Mouse (Mus musculus) B cell, adult 2 months (primary cell): ENCODE data around the gene B4galt2.
A peak's percentile ranks its signal among the peaks of the same experiment; 100 is the strongest.

Source experiments
- DNase-seq, 2 experiments: peaks; one replicate each; pipeline ENCODE4 v3.0.0; 2022

B4galt2 gene

DNA sequence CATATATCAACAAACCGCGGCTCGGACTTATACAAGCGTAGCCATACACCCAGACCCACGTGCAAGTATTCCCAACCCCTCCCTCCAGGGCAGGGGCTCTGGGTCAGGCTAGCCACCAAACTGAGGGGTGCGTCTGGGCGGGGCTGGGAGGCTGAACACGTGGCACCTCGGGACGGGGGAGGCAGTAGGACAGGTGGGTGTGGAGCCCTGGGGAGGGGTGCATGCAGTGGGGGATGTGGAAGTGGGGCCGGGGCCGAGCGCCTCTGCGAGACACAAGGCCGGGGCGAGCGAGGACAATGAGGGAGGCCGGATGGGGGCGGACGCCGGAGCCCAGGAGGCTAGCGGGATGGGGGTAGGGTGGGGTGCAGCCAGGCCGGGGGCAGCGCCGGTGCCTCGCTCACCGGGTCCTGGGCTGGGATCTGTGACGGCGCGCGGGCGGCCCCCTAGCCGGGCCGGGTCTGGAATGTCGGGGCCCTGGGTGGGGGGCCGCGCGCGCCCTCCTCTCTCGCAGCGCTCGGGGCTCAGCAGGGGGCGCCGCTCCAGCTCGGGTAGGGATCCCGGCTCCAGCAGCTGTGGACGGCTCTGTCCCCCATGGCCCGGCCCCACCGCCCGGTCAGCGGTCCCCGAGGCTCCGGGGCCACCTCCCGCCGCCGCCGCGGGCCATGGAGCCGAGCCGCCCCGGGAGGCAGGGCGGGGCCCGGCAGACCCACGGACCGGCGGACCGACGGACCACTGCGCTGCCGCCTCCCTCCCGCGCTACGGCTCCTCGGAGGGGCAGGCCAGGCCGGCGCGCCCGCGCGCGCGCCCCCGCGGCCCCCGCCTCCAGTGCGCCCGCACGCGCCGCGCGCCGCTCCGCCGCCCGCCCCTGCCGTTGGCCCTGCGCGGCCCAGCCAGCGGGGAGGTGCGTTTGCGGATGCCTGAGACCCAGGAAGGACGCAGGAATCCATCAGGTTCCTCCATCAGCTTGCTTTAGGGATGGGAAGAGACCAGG, at the start of gene B4galt2:
Gene B4galt2, minus strand, starts transcription at position 787 of the 991 bp plus-strand sequence.
- DNase-seq, result peak in 1 of 2 experiments; percentile 30

DNA sequence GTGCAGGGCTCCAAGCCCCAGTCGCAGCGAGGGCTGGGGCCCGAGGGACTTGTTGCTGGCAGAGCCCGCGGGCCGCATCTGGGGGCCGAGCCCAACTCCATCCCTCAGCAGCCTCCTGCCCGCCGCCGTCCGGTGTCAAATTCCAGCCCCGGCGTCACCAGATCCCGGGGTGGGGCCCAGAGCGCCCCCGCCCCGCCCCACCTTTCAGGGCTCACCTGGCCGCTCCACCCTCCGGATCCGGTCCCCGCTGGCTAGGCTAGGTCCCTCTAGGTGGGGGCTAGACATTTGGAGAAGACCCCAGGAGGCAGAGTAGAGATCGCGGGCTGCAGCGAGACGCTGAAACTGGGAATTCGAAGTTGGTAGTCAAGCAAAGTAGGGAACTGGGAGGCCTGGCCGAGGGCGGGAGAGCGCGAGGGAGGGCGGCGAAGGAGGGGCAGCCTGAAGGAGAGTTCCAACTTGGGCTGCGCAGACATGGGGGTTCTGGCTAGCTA, 46.1 kb upstream of the B4galt2 start, which contains the start of gene Artn:
Gene Artn, minus strand, starts transcription at position 373 of the 491 bp plus-strand sequence.
- no peak for DNase-seq

DNA sequence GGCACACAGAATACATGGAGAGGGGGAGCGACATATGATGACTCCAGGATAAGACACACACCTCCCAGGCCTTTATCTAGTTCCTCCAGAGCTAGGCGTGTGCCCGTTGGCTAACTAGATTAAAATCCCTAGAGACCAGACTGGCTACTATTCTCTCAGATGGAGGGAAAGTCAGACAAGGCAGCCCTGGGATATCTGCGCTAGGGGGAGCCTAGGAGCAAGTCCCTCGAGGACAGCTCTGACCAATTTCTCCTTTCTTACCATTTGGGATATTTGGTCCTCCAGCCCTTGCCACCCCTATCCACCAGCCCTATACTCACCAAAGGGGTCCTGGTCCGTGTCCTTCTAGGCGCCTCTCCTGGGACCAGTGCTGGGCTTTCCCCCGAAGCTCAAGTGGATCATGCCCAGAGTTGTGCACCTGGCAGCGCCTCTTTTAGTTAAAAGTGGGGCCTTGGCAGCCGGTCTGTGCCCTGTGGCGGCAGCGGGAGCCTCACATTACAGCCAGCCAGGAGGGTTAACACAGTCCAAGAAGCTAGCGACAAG, 45.5 kb upstream of the B4galt2 start:
- peak; percentile 35 to 37 for DNase-seq

DNA sequence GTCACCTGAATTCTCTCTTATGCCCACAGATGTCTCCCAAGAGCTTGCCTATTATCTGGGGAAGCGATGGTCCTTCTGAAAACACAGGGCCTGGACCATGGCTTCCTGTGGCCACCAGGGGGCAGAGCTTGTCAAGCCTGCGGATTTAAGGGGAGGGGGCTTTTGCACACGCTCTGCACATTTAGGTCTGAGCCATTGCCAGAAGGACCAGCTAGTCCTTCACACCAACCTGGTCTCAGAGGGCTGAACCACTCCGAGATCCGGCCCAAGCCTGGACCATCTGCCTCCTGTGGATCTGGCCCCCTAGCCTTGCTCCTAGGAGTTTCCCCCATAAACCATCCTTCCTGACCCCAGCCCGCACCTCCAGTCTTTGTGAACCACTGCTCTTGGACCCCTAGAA, 44.9 kb upstream of the B4galt2 start:
- peak; percentile 42 to 48 for DNase-seq

DNA sequence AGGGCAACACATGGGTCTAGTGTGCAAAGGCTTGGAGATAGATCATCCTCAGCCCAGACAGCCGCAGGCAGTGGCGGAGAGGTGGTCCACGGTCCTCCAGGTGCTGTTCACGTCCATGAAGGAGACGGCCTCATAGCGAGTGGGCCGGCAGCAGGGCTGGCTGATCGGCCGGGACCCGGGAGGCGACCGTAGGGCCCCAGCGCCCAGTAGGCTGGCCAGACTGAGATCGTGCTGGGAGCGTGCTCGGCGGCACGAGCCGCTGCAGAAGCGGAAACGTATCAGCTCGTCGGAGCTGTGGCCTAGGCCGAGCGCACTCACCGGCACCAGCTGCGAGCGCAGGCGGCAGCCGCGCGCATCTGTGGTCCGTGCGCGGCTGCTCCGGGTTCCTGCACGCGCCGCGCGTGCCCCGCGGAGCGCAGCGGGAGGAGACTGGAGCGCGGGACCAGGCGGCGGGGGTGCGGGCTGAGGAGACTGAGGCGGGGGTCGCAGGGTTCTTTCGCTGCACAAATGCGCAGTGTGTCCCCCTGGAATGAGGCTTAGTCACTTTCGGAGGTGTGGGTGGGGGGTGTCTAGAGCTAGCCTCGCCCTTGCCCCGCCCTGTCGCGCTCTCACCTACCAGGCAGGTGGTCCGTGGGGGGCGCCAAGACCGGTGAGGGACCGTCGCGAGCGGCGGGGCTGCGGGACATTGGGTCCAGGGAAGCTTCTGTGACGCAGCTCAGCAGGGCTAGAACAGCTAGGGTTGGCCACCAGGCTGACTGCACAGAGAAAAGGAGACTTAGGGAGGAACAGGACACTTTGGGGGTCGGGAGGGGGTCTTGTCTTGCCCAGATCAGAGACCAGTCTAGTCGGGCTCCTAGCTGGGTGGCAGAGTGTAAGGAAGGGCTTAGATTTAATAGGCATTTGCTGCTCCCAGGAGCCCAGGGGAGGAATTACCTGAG, 43.5 kb upstream of the B4galt2 start:
- peak; percentile 28 to 33 for DNase-seq

DNA sequence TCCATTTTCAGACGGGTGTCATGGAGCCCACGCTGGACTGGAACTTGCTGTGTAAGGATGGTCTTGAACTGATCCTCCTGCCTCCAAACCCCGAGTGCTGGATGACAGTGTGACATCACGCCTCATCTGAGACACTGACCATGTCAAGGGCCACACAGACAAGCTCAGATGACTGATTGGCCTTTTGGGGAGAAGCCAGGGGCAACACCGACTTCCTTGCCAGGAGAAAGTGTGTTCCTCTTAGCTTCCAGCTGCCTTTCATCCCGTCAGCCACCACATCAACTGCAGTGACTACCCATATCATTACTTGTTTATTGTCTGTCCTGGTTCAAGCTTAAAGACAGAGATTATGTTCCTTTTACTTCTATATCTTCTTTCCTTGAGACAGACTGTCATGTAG, 41.6 kb upstream of the B4galt2 start:
- DNase-seq, result no peak

DNA sequence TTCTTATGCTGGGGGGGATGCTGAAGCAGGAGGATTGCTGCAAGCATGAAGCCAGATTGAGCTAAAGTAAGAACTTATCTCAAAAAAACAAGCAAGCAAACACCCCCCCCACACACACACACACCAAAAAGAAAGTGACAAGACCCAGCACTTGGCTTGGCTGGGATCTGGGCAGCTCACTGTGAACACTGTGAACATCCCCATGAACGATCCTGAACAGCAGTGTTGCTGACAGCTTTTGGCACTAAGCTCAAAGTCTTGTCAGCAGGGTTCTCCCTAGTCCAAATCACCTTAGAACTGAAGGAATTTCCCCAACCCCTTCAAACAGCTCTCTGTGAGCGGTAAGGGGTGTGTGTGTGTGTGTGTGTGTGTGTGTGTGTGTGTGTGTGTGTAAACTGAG, 40.2 kb upstream of the B4galt2 start:
- DNase-seq, result no peak

DNA sequence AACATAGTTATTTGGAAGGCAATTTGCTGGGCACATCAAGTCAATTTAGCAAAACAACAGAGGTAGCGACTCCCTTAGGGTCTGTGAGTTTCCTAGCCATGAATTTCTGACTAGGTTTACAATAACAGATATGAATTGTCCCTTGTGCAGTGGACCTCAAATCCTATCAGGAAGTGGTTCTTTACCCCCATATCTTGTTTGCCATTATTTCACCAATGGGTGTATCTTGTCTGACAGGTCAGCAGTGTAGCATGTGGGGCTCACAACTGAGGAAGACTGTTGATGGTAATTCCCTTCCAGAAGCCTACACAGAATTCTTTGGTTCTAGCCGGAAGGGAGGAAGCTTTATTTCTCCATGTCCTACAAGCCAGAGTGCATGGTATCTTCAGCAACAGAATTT, 38.1 kb upstream of the B4galt2 start:
- no peak for DNase-seq

DNA sequence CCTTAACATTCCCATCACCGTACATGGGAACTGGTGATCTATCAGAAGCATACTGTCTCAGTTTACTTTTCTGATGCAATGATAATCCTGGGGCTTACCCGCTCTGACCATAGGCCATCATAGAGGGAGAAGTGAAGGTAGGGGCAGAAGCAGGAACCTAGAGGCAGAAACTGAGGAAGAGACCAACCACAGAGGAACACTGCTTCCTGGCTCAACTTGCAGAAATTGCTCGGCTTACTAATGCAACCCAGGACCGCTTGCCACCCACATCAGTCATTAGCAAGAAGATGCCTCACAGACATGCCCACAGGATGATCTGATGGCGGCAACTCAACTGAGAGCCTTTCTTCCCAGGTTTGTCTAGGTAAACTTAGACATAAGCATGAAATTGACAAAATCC, 35.5 kb upstream of the B4galt2 start:
- no peak for DNase-seq

DNA sequence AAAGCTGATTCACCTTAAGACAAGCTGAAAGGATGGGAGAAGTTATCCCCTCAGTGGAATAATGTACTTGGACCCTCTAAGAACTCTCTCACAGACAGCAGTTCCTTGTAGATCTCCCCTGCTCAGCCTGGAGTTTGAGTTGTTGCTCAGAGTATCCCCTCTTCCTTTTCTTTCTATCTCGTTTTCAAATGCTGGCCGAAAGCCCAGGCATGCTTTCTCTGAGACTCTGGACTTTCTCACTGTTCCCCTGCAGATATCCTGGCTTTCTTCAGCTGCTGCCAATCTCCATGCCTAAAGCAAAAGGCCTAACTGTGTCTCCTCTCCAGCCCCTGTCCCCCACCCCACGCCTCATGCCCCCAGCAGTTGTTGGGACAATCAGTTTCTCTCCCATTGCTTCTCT, 35.0 kb upstream of the B4galt2 start:
- DNase-seq, result no peak

DNA sequence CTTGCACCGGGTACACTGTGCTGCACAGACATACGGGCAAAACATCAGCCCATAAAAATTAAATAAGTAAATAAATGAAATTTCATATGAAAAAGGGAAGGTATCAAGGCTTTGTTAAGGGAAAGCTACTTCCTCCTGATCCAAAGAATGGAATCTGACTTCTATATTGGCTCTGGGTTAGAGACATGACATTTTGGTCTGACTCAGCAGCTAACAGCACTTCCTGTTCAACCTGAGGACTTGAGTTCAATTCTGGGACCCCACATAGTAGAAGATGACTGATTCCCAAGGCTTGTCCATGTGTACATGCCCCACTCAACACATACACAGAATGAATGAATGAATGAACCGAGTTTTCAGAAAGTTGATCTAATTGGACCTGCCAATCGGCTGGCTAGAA, 34.6 kb upstream of the B4galt2 start:
- no peak for DNase-seq

DNA sequence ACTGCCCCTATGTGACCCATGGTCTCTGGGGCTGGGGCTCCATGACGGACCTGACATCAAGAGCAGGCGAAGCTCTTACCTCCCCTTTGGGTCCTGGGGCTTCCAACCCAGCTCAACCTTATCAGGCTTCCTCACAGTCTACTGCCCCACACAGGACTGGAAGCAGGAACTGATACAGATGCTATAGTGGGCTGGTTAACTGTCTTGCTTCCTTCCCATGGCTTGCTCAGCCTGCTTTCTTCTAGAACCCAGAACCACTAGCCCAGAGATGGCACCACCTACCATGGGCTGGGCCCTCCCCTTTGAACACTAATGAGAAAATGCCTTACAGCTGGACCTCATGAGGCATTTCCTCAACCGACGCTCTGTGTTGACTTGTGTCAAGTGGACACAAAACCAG, 34.1 kb upstream of the B4galt2 start:
- DNase-seq, result no peak

DNA sequence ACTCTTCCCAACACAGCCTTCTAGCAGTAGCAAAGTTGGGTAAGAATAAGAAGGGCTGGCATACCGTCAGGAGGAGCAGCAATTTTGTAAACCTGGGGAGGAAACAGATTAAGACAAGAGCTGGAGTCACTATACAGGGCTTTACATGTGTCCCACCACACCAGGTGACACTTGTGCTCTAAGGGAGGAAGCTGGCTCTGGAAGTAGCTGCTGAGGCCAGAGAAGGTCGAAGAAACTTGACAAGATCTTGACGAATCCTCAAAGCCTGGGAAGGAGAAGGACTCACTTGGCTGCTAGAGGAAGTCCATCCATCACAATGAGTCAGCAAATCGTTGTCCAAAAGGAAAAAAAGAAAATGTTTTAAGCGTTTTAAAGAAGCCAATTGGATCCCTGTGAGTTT, 33.1 kb upstream of the B4galt2 start:
- DNase-seq, result no peak

DNA sequence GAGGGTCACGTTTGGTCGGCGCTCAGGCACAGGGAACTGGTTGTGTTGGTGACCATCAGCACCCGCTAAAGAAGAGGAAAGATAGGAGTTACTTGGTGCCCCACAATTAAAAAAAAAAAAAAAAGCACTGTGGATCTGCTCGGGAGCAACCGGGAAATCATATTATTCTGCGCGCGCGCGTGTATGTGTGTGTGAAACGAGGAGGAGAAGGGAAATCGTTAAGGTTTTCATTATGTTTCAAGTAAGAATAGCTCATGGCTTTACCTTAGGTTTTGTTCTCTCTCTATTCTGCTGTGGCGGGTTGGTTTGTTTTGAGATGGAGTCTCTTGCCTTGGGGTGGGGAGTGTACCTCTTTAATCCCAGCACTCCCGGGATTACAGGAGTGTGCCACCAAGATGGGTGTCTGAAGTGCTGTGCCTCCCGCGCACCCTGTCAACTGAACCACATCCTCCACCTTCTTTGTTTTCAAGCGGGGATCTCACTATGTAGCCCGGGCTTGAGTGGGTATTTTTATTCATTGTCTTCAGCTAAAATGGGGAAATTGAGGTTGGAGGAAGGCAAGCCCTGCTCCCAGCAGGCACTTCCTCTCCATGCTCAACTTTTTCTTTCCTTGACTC, 32.3 kb upstream of the B4galt2 start:
- DNase-seq, result peak in 1 of 2 experiments; percentile 7

DNA sequence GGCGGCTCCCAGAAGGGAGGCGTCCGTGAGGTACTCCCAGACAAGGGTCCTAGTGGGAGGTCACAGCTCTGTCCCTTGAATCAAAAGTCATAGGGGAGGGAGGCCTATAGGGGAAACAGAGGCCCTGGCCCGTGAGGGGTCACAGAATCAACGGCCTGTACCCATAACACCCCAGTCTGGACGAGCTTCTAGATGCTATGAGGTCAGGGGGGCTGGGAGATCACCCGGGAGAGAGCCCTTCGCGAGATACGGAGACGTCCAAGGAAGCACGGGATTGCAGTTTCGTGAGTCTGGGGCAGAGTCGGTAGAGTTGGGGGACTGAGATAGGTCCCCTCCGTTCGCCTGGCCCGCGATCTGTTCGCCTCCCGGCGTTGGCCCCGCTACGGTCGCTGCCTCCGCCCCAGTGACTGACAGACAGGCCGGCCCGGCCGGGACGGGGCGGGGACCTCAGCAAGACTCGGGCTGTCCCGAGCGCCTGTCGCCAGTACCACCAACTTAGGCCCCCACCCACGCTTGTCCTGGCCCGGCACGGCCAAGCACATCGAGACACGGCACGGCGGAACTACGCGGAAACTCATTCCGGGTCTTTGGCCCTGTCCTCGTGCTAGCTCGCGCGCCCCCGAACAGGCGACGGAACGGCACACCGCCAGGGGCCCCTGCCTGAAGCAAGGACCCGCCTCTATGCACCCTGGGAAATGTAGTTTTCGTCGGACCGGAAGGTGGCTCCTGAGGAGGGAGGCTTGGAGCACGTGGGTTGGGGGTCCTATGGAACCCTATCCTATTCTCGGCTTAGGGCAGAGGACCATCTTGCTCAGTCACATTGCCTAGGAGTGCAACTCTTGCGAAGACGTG, 31.5 kb upstream of the B4galt2 start, which contains the start of gene Ipo13:
Gene Ipo13, minus strand, starts transcription at position 409 of the 852 bp plus-strand sequence.
- peak; percentile 97 to 98 for DNase-seq

DNA sequence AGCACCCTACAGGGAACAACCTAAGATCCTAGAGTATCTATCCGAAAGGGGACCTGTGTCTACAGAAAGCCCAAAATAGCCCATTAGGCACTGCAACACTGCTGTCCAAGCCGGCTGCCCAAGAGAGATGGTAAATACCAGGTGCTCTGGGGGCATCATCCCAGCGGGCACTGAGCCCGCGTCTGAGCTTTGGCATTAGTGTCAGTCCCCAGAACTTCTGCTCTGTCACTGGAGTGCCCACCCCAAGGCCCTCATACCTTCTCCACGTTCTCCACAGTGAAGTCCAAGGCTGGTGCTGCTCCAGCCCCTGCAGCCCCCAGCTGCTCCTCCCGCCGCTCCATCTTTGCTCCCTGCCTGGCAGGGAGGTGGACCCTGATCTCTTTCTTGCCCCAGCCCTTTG, 30.7 kb upstream of the B4galt2 start:
- no peak for DNase-seq

DNA sequence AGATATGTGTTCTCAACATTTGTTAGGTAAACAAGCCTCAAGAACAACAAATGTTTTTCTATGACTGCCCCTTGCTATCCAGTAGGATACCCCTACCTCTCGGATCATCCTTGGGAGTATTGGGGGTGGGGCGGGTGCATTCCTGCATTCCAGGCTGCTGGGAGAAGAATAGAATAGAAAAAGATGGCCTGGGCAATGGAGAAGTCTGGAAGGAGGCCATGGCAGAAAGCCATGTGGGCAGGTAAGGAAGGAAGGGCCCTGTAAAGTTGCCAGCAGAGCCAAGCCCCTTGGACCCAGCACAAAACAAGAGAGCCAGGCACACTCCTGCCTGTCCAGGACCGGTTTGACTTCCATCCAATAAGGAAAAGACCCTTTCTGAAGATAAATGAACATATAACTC, 30.1 kb upstream of the B4galt2 start:
- no peak for DNase-seq

DNA sequence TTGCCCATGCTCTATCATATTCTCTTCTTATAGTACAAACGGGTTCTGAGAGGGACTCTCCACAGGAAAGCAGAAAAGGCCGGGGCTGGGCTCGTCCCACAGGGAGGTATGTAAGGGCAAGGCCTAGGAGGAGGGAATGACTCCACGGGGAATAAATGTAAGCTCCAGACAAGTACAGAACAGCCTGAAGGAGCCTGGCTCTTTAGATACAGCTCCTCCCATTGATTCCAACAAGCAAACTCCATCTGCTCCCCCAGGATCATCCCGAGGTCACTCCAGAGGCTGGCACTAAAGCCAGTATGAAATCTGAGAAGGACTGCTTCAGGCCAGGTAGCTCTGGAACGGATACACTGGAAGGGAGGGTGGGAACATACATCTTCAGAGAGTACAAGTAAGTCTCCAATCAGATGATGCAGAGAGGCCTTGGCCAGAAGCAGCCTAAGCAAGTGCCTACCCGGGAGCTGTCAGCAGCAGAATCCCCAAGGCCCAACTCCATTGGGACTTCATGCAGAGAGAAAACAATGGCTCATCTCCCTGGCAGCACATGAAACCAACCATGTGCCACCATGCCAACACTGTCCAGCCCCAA, 29.5 kb upstream of the B4galt2 start:
- DNase-seq, result no peak

DNA sequence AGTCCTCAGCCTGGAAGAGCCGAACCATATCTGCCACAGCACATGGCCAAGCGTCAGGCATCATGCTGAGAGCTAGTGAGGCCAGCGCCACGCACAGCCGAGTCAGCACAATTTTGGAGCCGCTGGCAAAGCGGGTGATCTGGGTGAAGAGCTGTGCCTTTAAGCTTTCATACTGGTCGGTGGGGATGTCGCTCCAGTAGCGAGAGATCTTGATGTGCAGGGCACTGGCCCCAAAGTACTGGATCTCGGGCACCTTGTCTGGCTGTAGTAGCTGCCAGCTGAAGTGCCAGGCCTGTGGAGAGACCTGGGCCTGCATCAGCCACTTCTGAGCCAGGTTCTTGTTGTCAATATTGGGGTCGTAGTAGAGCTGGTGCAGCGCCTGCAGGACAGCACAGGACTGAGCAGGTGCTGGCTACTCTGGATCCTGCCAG, 28.9 kb upstream of the B4galt2 start:
- no peak for DNase-seq

DNA sequence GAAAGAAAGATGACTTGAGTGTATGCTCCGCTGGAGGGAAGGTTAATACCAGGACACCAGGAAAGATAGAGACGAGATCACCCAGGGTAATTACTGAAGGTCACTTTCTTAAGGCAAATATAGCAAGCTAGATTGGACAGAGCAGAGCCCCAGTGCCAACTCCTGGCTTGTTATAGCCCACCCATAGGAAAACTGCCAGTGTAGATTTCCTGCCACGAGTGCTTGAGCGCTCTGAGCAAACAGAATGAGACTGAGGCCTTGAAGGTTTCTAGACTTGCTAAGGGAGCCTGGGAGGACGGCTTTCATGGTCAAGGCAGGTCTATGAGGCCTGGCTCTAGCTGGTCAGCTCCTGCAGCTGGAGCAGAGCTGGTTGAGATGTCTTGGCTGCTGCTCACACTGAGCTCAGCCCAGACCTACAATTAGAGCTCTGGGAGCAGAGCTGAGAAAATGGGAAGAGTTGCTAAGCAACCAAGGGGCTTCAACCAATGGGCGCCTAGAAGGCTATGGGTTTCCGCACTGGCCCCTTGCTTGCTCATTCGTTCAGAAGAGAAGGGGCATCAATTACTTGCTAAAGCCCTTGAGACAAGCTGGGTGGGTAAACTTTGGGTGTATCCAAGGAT, 25.7 kb upstream of the B4galt2 start:
- no peak for DNase-seq
